Mouse (Mus musculus) kidney, adult 9 months (tissue): ENCODE results near the gene Sergef.

Source experiments
- DNase-seq: peaks from one replicate; pipeline ENCODE4 v3.0.0; 2022

Gene Sergef

DNA sequence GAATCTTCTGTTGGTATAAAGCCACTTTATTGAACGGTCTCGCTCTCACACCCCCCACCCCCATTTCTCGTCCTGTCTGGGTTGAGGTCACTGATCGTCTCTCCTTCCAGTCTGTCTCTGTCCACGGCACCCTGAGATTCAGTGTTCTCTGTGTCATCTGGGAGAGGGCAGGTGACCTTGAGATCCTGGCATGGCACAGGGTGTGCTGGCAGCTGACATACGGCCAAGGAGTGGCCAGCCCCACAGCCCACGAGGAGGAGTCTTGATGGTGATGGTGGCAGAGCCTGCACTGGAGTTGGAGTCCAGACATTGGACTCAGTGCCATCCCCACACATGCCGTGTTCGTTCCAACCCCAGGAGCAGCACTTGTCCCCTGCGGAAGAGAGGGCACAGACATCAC lies 196.4 kb downstream of the Sergef start:
- DNase-seq: no peak

DNA sequence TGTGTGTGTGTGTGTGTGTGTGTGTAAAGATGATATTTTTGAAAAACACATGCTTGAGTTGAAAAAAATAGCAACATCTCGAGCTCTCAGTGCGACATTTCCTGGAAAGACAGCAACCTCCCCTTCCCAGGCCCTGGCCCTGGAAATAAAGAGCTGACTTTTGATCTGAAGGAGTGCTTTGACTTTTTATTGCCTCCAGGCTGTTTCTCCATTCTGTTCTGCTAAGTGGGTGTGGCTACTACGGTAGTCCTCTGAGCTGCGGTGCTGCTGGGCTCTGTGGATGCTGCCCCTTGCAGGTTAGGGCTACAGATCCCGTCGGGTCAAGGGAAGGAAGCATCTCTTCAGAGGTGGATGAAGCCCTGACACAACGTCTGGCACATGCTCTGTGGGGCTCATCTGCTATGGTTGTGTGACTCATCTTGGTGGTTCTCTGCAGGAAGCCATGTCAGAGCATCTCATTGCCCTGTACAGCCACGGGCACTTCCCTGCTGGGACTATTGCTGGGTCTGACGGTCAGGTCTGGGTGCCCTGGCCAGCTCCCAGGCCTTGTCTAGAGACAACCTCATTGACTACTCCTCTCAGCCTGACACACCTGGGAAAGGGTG lies 201.0 kb downstream of the Sergef start:
- no peak for DNase-seq

DNA sequence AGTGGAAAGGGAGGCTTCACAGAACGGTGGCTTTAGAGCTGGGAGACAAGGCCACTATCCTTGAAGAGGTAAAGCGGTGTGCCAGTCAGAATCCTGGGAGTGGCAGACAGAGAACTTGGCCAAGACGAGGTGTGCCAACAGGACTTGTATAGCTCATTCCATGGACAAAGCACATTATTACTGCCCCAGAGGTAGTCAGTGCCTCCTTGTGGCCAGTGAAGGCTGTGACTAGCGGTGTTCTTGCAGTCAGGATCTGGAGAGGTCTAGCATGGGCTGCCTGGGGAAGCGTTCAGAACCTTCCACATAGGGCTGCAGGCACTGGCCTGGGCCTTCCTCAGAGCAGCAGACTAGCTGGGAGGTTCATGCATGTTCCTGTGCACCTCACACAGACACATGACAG lies 203.8 kb downstream of the Sergef start:
- DNase-seq: no peak

DNA sequence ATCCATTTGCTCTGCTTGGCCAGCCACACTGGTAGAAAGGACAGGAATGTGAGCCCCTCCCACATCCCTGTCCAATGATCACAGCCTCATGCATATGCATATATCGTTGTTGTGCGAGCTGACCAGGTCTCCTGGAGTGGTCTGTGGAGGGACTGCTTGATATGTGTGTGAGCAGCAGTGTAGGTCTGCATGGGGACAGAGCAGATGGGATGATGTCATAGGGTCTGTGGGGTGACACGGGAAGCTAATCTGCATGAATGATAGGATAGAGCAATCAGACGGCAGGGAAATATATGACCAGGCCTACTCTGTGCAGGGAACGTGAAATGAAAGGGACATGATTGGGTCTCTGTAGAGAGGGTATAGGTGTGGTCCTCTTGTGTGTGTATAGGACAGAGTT lies 205.7 kb downstream of the Sergef start:
- DNase-seq: no peak

DNA sequence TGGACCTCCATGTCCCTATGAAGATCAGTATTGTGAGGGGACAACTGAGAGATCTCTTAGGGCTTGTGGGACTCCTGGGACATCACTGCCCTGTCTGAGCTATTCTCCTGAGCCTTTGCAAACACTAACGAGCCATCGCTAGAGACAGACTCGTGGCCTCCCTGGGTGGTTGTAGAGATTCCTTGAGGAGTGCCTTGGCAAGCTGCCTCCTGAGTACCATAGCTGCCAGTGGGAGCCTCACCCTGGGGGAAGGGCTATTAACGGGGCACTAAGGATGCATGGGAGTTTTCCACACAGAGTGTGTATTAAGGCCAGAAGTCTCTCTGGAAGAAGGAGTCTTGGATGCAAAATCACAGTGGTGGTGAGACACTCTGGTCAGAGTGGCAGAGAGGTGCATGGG lies 214.6 kb downstream of the Sergef start:
- DNase-seq: no peak

DNA sequence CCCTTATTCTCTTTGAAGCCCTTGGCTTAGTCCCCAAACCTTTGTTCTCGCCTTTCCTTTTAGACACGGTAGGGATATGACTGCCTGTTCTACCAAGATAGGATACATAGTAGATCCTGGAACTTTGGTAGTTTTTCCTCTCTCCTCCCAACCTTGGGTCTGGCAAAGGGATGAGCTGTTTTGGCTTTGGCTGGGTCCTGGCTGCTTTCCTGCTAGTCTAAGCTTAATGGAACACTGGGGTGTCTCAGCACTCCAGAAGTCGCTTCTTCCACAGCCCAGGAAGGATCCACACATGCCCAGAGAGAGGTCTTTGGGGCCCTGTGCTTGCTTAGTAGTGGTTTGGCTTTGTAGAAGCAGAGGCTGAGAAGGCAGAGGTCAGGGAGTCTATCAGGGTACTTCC lies 215.7 kb downstream of the Sergef start:
- DNase-seq: no peak

DNA sequence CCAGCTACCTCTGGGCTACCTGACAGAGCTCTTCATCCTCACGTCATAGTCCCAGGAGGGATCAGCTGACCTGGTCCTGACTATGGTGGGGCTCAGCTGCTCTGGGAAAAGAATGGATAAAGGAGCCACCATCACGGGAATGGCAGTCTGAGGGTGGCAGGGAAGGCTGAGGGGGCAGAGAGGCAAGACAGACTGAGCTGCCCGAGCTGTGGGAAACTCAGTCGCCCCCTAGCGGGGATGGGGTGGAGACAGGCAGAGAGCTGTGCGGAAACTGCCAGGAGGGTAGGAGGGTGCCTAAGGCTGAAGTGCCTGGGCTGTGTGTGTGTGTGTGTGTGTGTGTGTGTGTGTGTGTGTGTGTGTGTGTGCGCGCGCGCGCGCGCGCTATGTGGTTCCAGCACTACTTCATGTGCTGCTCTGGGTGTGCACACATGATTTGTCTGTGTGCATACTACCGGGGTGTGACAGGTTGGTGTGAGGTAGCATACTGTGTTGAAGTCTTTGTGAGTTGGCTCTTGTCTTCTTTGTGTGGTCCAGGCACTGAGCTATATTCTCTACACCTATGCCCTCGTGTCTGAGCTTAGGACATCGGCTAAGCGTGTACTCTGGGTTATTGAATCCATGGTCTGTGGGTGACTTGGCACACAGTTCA lies 216.7 kb downstream of the Sergef start:
- peak; percentile 31 for DNase-seq

DNA sequence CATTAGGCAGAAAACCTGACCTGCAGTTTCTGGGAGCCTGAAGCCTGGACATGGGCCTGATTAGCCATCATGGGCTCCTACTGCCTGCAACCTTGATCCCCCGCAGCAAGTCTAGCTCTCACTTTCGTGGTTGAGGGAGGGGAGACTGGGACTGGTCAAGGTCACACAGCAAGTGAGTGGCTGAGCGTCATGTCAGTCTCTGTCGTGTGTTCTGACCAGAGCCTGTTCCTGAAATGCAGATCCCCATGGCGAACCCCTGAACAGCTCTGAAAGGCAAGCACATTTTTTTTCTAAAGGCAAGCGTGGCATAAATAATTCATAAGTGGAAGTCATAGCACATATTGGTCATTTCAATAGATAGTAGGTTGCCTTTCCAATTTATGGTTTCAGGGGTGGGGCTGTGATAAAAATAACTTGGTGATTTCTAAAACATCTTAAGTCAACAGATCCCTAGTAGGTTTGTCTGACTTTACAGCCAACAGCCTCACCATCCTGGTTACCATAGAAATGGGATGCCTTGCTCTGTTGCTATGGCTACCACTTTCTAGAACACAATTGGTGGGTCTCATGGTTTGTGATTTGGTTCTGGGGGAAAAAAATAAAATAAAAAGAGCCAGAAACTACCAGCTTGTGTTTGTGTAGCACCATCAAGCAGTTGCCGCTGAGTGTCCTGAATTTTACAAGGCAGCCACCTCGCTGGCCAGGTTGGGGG lies 217.4 kb downstream of the Sergef start:
- DNase-seq: no peak

DNA sequence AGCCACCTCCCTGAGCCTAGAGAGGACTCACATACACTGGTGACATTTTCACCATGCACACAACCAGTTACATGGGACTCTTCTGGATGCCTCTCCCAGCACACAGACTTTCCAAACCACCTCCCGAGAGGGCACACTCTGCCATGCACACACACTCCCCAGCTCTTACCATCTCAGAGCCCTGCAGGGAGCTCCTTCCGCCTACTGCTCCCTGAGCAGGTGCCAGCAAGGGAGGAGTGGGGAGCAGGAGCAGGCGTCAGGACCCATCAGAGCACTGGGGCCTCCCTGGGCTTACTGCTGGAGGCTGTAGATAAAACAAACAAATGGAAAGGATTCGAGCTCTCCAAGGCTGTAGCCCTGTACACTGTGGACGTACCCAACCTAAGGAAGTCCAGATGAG lies 218.1 kb downstream of the Sergef start:
- no peak for DNase-seq

DNA sequence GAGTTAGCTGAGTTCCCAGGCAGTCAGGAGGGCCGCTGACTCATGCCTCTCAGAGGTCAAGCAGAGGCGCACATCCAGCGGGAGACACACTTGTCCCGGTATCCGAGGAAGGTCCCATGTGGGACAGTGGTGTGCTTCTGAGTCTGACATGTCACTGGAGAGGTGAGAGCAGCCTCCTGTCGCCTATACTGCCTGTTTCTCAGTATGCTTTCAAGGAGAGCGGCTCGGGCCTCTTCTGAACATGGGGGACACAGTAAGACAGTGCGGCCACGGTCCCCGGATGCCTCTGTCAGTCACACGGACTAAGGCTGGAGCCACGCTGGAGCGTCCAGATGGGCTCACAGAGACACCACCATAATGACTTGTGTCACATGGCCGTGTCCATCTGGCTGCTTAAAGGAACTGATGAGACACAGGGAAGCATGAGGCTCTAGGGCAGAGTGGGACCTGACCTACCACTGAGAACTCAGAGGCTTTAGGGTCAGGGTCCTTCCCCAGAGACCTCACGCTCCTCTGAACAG lies 221.4 kb downstream of the Sergef start:
- no peak for DNase-seq

DNA sequence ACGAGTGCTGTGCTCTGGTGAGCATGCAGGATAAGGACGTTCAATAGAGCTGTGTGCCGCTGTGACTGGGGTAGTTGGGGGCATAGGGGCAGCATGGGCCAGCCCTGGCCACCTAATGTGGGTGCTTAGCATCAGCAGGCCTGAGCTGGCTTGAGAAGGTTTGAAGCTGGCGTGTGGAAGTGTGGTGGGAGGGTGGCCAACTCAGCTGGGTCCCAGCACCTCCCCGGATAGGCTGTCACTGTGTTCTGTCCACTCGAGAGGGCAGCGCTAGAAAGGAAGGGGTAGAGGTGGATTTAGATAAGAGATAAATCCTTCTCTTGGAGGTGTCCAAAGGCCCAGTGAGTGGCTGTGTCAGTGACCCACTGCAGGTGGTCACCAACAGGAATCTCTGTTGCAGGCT lies 222.1 kb downstream of the Sergef start:
- DNase-seq: no peak

DNA sequence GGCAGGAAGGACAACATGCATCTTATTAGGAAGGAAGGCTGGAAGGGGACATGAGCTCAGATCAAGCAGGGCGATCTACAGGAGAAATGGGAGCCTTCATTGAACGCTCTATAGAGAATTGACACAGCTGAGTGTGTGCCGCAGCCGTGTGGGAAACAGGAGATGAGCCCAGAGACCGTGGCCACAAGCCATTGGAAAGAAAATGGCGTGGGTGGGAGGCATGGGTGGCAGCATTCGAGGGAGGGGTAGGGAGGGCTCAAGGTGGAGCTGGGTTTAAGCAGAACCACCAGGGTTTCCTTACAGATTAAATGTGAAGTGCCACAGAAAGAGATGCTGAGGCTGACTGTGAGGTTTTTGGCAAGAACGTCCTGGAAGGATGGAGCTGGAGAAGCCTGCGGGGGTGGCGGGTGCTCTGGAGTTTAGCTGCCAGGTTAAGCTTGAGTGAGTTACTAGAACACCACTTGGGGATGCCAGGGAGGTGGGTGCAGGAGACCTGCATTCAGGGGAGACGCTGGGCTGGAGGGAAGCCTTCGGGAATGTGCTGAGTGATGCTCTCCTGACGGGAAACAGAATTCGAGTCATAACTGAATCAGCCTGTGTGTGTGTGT lies 223.7 kb downstream of the Sergef start:
- DNase-seq: no peak

DNA sequence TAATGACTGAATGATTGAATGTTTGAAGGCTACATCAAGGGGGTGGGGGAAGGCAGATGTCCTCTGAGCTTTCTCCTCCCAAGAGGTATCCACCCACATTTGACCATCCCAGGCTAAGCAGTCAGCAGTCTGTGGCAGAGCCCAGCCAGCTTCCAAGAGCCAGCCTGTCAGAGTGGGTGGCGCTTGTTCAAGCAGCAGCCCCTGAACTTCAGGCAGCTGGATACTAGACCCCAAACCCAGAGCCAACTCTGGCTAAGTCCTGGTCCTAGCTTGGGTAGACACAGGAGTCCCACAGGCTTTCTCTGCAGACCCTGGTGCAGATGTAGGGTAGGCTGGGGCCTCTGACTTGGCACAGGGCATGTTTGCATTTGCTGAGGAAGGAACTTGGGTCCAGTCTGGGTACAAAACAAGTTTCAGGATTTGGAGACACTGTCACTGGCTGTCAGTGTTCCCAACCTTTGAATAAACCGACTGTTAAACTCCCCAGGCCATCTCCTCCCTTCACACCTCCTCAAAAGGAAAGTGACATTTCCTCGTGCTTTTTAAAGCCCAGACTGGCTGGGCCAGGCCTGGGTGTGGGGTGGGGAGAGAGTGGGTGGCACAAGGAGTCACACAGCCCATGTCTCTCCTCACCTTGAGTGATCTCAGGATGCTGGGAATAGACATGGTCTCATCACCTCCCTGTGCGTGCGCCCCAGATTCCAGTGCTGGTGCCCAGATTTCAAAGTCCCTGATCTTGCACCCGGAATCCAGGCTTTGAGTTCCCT lies 225.5 kb downstream of the Sergef start:
- DNase-seq: no peak

DNA sequence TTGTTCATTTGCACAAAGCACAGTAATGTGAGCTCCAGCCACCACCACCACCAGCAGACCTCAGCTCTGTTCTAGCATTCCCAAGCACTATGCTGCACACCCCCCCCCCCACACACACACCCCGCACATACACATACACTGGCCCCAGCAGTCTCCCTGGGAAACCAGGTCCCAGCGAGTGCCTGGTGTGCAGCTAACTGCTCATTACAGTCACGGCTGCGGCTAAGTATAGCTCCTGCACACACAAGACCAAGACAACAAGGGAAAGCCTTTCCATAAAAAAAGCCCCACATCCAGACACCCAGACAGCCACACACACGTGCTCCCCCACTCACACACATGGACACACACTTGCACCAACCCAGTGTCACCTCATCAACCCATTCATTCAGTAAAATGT lies 226.8 kb downstream of the Sergef start:
- DNase-seq: no peak

DNA sequence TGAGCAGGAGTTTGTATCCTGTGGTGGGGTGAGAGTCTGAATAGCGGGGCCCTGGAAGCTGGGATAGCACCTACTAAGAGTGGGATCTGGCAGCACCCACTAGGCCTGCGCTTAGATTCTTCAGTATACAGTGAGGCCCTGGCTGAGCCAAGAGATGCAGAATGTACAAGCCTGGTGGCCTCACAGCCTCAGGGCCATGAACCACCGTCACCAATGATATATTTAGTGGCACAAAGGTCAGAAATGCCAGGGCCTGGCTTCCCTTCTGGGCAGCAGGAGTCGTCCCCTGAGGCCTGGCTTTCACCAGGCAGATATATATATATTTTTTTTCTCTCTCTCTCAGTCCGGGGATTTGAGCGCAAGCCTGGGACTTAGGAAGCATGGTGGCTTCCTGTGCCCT lies 228.9 kb downstream of the Sergef start:
- DNase-seq: no peak

DNA sequence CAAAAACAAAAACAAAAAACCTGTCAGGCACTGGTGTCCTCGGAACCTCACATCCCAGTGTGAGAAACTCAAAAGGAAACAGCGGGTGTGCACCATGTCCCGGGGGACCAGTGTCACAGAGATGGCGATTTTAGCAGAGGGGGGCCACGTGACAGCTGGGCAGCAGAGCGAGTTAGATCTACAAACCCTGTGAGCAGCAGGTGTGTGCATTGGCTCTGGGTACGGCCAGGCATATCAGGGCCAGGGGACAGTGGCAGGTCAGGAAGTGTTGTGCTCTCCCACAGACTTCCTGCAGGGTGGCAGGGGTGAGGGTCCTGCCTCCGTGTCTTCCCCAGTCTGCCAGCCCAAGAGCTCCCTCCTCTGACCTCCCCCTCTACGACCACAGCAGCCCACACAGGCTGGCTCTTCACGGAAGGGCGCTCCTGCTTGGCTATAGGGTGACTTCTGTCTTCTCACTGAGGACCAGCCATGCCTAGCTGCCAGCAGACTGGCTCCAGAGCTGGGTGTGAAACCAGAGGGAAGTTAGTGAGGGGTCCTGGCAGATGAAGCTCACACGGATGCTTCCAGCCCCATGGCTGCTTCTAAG lies 230.3 kb downstream of the Sergef start:
- no peak for DNase-seq

DNA sequence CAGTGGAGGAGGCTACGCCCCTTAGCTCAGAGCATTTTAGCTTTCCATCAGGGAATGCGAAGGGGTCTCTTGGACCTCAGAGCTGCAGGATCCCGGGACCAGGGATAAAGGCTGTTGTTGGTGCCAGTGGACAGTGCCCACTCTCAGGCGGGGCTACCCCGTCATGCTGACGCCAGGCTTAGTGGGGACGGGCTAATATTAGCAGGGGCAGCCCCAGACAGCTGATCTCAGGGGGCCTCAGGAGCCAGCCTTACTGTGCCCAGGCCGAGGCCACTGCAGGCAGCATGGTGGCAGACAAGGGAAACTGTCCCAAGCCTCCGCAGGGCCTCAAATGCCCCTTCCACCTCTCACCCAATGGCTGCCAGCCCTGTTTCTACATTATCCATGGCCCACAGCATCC lies 231.0 kb downstream of the Sergef start:
- DNase-seq: no peak

DNA sequence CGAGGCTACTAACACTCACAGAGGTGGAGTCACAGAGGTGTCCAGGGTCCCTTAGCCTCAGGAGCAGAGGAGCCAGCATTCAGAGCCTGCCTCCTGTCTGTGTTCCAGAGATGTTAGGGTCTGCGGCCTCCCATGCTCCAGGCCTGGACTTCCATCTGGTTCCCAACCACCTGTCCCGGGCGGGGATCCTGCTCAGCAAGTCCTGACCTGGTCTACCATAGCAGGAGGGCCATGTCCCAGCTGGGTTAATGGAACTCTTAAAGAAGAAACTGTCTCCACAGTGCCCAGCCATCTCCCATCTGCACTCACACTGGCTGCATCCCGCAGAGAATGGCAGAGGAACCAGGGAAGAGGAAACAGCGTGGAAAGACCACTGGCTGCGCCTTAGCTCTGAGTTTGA lies 234.9 kb downstream of the Sergef start:
- DNase-seq: no peak

DNA sequence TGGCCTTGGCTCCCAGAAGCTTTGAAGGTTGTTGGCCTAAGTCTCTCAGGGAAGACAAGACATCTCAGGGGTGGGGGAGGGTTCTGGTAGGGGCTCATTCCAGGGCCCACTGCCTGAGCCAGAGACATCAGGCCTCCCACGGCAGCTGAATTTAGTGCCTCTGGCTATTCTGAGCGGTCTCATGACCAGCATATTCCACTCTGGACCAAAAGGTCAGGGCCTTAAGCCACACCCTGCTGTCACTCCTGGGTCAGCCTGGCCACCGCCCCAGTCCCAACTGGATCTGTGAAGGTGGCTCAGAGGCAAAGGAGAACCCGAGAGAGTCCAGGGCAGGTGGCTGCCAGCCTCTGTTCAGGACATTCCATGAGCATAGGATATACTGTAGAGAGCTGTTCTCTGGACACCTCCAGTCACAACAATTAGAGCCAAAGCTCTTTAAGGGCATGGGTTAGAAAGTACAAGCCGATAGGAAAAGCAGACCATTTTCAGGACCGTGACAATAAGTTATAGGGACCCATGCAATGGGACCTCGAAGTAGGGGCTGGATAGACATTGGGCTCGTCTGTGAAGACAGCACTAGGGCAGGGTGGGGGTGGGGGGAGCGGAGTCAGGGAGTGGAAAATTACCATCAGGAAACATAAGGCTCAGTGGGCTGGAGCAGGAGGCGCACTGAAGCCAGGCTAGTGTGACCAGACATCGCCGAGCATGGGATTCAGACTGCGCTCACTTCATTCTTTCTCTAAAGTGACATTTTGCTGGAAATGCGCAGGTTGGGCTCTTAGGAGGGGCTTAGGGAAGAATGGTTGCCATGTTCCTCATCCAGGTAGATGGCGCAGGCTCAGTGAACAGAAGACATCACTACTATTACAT lies 235.8 kb downstream of the Sergef start:
- no peak for DNase-seq

DNA sequence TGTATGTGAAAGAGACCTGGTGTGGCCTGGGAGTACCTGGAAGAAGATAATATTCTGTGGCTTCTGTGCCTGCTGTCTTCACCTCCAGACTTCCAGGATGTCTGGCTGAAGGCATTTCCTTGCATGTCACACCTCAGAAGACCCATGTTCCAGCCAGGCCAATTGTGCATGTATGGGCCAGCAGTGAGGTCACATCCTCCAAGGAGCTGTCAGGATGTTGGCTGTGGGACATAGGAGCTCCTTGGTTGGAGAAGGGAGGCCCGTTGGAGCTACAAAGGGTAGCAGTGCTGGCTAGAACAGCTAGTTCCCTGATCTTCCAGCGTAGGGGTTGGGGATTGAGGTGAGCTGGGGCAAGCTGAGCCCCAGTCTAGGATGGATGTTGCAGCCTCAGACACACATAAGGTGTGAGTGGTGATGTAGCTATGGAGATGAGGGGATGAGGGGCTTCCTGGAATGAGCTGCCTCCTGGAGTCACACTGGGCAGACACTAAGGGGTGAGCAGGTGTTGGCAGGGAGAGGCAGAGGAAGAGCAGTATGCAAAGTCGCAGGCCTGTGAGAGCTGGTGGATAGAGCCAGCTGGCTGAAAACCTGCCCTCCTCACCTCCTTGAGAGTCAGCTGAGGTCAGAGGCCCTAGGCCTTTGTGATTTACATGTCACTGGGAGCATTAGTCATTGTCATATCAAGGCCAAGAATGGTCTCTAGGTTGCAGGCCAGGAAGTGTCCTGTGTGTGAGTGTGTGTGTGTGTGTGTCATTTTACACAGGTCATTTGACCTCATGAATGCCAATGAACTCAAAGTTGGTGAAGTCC lies 238.0 kb downstream of the Sergef start:
- no peak for DNase-seq

DNA sequence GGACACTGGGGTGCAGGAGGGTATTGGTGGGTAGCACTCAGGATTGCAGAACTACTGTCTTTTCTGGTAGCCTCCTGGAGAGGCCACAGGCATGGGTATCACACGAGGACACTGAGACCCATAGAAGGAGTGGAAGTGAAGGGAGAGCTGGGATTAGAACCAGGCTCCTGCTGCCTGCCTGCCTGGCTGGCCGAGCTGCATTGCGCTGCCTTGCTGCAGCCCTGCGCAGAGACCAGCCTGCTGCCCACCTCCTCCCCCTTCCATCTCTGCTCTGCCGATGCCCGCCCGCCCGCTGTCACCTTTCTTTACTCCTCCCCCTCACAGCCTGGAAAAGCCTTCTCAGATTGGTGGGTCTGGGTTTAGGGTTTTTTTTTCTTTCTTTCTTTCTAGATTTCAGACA lies 239.3 kb downstream of the Sergef start:
- no peak for DNase-seq
